Mouse (Mus musculus) CH12.LX (cell line): ENCODE measurements around the gene Cdh22.

Source experiments
- CTCF ChIP-seq, 2 experiments: IDR thresholded peaks in 1 of 2; conservative IDR thresholded peaks in 1 of 2; 2 replicates each; pipeline ENCODE4 v1.5.1; 2011 to 2012; ENCODE audit warnings: low read depth in 2 of 2, low read length in 2 of 2, improper control_type of control experiment in 1 of 2, inconsistent platforms in 1 of 2, mild to moderate bottlenecking in 1 of 2, moderate library complexity in 1 of 2
- EP300 ChIP-seq: IDR thresholded peaks from 2 replicates; pipeline ENCODE4 v1.6.1; 2011; ENCODE audit warnings: low read length, improper control_type of control experiment
- MAX ChIP-seq: IDR thresholded peaks from 2 replicates; pipeline ENCODE4 v1.6.1; 2011; ENCODE audit warnings: low read length, improper control_type of control experiment
- MEF2A ChIP-seq: IDR thresholded peaks from 2 replicates; pipeline ENCODE4 v1.6.1; 2014; ENCODE audit warnings: low read depth, mild to moderate bottlenecking, inconsistent platforms, low read length, improper control_type of control experiment, borderline replicate concordance
- POLR2A ChIP-seq: IDR thresholded peaks from 2 replicates; pipeline ENCODE4 v1.6.1; 2011; ENCODE audit warnings: low read depth, mild to moderate bottlenecking, improper control_type of control experiment, low read length
- RAD21 ChIP-seq: IDR thresholded peaks from 2 replicates; pipeline ENCODE4 v1.6.1; 2011; ENCODE audit warnings: low read depth, mild to moderate bottlenecking, low read length, improper control_type of control experiment, moderate library complexity
- RCOR1 ChIP-seq: conservative IDR thresholded peaks from 2 replicates; pipeline ENCODE4 v1.6.1; 2012; ENCODE audit warnings: low read depth, mild to moderate bottlenecking, inconsistent platforms, low read length, improper control_type of control experiment

DNA sequence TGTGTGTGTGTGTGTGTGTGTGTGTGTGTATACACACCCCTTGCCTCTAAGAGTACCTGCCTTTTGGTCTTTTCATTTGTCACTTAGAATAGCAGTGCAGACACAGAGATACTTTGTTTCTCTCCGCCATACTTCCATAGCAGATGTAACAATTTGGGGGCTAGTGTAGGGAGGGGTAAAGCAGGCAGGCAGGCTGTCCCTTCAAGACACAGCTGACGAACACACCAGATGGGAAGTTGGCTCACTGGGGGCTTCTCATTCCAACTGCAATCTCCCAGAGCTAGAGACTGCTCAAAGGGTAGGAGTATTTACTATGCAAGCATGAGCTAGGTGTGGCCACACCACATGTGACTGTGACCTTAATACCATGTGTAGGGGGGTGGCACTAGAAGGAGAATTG lies 165.8 kb downstream of the Cdh22 start:
- TF ChIP-seq EP300 (no peak), POLR2A (no peak), RCOR1 (no peak), CTCF (conservative IDR thresholded peaks at IDR 0.05 in 1 of 2, IDR thresholded peaks at IDR 0.05 in 1 of 2; ENCODE audit: low read depth in 2 of 2, low read length in 2 of 2) (no peak), MEF2A (no peak), RAD21 (no peak), MAX (no peak)
